Mouse (Mus musculus) adrenal gland, postnatal 36 days (tissue): Measurements from ENCODE around the gene Ivns1abp. TPM values are rescaled to one million over a fixed set of nuclear protein-coding genes. Genes with fewer than 3 reads are reported as not detected.
"Not testable (repeated sequence)": the region's sequence is repeated elsewhere in the genome, so short reads cannot be mapped to it uniquely, and the experiment has no call there.

Source experiments
- DNase-seq, 2 experiments: peaks; one replicate each; pipeline ENCODE4 v3.0.0; 2021; ENCODE audit warnings: mixed read lengths in 1 of 2
- long read RNA-seq, 2 experiments: library from polyadenylated mRNA; stranded (forward); transcript quantifications; one replicate each; pipeline ENCODE4 v2.0.0; 2021; ENCODE audit warnings: borderline sequencing depth in 2 of 2
- total RNA-seq, 2 experiments: library from RNA; stranded (reverse); gene quantifications; 2 replicates each; pipeline ENCODE4 v1.2.3; 2021

Ivns1abp gene
- 100 to 1,000 TPM; 137 to 199 TPM for total RNA-seq
- long read RNA-seq, experiment 1, transcript Ivns1abp-204 (15 exons, 3,315 nt) = minor isoform, 7 of 115 reads
- long read RNA-seq, experiment 1, transcript Ivns1abp-203 (8 exons, 2,783 nt) = minor isoform, 6 of 115 reads
- long read RNA-seq, experiment 1, transcript Ivns1abp-201 (15 exons, 3,511 nt) = major isoform, 76 of 115 reads
- long read RNA-seq, experiment 1, partial matches to known transcripts = 14 of 115 reads
- long read RNA-seq, experiment 1, other reads (novel, unspliced or antisense) = 12 of 115 reads
- long read RNA-seq, experiment 2, transcript Ivns1abp-201 (15 exons, 3,511 nt) = major isoform, 15 of 31 reads
- long read RNA-seq, experiment 2, partial matches to known transcripts = 6 of 31 reads
- long read RNA-seq, experiment 2, other reads (novel, unspliced or antisense) = 6 of 31 reads

DNA sequence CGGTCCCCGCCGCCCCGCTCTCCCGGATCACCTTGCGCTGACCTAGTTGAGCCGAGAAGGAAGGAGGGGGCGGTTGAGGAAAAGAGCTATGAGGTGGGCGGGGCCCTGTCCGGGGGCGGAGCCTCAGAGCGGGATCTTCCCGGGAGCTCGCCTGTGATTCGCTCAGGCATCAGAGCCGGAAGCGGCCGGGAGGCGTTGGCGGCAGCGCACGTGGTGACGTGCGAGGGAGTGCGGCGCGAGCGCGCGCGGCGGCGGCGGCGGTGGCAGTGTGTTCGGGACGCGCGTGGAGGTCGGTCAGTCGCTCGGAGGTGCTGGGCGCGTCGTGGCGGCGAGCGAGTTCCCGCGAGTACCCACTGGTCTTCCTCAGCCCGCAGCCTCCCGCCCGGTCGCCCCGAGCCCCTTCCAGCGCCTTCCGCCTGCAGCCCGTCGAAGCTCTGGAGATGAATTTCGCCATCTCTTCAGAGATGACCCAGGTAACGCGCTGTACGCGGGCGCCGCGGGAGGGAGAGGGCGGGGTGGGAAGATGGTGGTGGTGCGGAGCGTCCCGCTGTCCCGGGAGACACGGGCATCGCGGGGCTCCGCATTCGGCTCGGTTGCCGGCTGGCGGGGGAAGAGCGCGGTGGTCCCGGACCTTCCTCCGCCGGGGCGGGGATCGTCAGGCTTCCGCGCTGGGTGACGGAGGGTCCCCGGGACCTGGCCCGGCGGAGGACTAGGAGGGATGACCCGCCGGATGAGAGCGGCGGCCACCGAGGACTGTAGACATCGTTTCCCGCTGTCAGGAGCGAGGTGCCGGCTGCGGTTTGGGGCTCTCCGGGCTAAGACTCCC is at the start of gene Ivns1abp:
Ivns1abp (plus strand) TSS at position 195 of the 826 bp plus-strand sequence.
- peak; percentile 98 to 99 for DNase-seq

DNA sequence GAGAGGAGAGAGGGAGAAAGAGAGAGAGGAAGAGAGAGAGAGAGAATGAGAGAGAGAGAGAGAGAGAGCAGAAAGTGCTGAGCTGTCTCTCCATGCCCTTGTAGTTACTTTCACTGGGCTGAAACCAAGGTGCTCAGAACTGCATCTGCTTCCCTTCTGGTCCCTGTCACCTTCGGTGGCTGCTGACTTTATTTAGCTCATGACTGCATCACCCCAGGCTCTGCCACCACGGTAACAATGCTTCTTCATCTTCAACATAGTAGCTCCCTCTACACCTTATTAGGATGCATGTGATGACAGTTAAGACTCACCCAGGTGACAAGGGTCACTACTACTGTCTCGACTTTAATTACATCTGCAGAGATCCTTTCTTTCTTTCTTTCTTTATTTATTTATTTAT is 48.8 kb upstream of the Ivns1abp start:
- no peak for DNase-seq

DNA sequence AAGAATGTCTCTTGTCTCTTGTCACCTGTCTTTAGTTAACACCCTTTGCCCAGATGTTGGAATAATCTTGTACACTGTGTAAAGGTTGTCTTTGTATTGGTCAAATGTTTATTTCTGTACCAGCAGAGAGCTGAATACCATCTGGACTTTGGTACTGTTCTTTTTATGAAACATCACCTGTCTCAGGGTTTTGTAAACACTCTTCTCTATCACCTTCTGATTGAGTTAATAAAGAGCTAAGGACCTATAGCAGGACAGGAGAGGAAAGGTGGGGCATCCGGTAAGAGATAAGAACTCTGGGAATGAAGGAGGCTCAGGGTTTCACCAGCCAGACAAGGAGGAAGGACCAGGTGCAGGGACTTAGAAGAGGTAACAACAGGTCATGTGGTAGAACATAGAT is 47.7 kb upstream of the Ivns1abp start:
- no peak for DNase-seq

DNA sequence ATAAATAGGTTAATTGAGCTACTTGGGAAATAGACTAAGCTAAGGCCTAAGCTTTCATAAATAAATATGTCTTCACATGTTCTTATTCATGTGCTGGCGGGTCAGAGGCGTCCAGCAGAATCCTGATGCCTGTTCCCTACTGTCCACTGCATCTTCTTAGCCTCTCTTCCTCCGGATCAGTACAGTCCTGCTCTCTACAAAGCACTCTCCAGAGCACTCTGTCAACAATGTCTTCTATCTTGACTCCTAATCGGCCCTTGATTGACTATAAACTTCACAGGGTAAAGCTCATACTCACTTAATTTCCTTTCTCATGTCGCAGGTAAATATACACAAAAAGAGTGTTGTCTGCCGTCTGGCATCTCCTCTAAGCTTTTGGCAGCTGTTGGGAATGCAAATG is 47.3 kb upstream of the Ivns1abp start:
- DNase-seq = no peak

DNA sequence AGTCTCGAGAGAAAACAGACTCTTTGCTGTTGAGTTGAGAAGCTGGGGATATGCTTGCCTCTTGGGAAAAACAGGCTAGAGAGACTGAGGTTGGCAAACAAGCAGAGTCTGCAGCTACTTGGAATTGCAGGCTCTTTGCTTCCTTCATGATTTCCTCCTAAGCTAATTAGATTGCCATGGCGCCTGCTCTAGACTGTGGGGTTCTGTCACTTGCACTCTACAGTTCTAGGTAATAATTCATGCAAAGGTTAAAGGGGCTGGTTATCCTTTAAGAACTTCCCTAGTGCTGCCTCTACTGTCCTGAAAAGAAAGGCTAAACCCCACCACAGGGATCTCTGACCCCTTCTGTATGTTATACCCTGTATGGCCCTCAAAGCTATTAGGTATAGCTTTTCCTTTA is 46.7 kb upstream of the Ivns1abp start:
- no peak for DNase-seq

DNA sequence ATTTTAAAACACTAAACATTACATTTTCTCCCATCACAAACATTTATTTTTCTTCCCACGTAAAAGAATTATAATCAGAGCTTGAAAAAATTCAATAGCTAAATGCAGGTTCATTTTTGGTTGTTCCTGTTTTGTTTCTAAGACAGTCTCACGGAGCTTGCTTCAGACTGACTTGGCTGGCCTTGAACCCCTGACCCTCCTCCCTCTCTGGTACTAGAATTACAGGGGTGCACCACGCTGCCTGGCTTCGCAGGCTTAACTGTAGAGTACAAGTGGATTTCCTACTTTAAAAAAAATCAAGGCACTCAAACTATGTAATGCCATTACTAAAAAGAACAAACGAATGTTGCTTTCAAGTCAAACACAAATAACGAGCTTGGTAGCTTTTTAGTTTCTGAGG is 42.8 kb upstream of the Ivns1abp start:
- DNase-seq = peak; percentile 44 to 65

DNA sequence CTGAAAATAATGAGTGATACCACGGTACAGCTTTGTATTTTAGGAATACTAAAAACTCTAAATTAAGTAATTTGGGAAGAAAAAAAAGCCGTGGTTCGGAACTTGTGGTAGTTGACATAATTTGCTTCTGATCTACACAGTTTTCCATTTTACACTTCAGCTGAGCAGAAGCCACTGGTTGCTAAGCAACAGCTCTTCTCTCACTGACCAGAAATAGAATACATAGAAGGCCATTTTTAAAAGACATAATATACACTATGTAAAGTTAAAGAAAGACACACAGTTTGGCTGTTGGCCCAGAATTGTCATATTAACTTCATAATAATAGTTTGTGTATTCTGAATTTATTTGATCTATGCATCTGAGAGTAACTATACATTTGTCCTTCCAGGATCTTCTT is 42.4 kb upstream of the Ivns1abp start:
- no peak for DNase-seq

DNA sequence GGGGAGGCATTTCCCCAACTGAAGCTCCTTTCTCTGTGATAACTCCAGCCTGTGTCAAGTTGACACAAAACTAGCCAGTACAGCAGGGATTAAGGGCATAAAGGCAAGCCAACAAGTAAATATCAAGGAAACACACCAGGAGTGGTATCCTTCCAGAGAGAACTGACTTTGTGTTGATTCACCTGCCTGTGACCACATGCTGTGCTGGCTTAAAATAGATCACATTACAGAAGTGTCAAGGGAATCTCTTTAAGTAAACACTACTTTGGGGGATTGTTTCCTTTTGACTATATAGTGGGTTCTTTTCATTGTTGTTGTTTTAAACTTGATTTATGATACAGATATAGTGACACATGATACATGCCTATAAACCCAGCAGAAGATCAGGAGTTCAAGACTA is 41.0 kb upstream of the Ivns1abp start:
- DNase-seq = no peak

DNA sequence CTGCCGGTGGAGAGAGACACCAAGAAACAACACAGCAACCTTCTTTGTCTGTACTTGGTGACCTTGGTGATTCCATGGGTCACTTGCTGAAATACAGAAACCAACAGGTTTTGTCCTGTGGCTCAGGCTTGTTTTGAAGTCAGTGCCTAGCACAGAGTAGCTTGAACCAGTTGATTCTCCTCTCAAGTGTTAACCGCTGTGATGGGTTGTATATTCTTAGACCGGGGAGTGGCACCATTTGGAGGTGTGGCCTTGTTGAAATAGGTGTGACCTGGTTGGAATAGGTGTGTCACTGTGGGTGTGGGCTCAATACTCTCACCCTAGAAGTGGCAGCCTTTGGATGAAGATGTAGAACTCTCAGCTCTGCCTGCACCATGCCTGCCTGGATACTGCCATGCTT is 39.3 kb upstream of the Ivns1abp start:
- DNase-seq = not testable (repeated sequence)

DNA sequence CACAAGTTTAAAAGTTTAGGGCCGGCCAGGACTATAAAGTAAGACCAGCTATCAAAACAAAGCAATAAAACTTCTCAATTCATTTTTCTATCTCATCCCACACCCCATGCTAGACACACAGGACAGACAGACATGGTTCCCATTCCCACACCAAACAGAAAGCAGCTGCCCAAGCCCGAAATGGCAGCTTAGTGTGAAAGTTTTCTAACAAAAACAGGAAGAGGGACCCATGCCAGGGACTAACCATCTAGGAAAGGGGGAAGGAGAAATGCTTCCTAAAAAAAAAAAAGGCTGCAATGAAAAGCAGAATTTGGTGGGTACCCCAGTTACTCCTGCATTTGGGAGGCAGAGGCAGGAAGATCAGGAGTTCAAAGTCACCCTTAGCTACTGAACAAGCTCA is 37.2 kb upstream of the Ivns1abp start:
- no peak for DNase-seq

DNA sequence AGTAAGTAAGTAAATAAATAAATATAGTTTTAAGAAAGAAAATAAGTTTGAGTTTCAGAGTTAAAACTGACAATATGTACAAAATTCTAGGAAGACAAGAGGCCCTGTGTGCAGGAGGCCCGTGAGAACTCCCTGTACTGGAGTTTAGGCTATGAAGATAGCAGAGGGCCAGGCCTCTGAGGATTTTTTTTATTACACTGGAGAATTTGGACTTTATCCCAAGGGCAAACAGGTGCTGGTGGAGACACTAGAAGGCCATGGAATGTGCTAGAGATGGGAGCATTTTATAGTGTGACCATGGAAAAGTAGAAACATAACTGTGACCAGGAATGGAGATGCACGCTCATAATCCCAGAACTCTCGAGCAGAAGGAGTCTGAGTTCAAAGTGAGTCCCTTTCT is 36.5 kb upstream of the Ivns1abp start:
- DNase-seq = no peak

DNA sequence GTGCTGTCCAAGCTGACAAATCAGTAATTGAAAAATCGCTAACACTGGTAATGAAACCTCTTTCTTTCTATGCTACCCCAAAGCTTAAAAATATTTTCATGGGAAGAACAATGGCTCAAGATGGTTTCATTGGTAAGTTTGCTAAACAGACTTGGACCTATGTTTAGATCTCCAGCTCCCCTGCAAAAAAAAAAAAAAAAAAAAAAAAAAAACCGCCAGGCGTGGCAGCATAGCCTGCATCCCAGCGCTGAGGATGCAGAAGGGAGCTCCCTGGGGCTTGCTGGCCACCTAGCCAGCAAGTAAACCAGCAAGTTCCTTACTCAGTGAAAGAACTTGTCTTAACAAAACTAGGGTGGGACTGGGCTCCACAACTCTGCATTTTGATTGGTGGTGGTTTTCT is 35.8 kb upstream of the Ivns1abp start:
- DNase-seq = no peak

DNA sequence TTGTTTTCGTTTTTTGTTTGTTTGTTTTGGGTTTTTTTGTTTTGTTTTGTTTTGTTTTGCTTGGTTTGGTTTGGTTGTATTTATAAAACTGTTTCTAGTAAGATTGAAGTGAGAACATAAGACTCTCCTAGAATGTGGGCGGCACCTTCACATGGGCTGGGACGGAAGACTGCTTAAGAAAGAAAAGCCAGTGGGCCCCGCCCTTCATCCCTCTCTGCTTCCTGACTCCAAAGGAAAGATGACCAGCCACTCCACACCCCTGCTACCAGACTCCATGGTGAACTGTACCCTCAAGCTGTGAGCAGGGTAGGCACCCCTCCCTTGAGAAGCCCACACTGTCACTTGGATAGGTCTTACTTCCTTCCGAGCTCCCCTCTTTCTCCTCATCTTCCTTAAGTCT is 33.8 kb upstream of the Ivns1abp start:
- DNase-seq = no peak

DNA sequence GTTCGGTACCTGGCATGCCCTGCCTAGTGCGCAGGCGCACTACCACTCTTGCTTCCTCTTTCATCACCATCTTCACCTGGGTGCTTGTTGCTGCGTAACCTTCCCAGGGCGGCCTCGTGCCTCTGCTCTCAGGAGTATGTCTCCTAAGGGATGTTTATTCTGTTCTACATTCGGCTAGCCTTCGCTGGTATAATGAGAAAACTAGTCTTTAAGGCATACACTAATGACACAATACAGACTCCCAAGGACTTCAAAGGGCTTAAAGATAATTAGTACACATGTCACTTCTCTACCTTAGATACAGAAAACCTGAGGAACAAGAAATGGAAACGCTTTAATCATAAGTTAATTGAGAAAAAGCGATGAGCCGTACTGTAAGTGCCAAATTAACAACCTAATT is 32.9 kb upstream of the Ivns1abp start:
- DNase-seq = no peak

DNA sequence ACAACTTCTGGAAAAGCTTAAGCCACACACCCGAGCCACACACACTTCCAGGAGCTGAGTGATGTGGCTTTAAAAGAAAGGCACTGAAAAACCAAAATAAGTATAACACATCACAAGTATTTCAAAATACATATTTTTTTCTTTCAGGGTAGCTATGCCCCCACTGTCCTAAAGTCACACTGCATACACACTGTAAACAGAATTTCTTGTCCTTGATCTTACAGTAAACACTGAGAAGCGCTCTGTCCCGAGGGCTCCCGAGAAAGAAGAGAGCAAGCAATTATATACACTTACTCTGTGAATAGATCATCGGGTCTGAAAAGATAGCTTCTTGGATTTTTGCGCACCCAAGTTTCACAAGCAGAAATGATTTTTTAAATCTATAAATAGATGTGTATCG is 25.0 kb upstream of the Ivns1abp start:
- no peak for DNase-seq

DNA sequence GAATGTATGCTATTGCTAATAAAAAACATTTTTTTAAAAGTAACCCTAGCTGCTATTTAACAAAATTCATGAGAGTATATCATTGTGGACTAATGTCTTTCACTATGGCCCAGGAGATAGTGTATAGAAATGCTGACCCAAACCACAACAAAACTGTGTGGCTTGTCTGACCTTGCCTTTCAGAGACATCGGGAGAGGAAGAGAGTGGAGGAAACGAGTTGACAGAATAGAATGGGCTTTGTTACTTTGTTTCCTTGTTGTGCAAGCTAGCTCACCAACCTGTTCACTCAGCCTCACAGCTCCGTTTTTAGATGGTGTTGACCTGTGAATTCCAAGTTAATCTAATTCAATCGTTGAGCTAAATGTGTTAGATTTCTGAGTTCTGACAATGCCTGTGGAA is 23.9 kb upstream of the Ivns1abp start:
- DNase-seq = no peak

DNA sequence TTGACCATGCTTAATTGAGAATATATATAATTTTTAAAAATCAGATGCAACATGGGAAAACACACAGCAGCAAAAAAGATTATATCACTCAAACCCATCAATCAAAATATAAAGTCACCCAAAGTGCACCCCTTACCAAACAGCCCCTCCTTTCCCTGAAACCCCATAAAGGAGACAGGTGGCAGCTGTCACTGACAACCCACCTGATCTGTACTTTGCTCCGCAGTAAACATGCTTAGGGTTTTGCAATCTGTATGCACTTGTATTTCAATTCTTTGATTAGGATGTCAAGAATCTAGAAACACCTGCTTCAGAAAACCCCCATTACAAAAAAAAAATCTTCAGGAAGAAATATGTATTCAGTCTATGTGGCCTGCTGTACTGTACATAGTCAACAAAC is 18.9 kb upstream of the Ivns1abp start:
- DNase-seq = no peak

DNA sequence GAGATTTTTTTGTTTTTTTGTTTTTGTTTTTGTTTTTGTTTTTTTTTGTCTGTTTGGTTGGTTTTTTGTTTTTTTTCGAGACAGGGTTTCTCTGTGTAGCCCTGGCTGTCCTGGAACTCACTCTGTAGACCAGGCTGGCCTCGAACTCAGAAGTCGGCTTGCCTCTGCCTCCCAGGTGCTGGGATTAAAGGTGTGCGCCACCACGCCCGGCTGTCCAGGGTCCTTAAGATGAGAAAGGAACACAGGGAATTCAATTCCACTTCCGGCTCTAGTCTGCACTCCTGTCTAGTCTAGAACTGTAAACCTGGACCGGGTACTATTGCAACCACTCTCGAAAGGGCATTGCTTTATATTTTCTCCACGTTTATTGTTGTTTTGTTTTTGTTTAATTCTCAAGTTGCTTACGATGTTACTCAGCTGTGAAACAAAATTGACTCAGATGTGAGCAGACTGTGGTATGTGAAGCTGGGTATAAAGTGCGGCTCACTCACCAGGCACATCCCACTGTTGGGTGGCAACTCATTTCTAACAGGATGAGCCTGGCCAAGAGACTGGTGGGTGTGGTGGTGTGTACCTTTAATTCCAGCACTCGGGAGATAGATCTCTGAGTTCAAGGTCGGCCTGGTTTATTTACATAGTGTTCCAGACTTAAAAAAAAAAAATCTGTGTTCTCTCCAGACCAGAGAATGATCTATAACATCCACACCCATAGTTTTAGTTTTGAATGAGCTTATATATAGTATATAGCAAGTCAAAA is 15.8 kb upstream of the Ivns1abp start:
- no peak for DNase-seq

DNA sequence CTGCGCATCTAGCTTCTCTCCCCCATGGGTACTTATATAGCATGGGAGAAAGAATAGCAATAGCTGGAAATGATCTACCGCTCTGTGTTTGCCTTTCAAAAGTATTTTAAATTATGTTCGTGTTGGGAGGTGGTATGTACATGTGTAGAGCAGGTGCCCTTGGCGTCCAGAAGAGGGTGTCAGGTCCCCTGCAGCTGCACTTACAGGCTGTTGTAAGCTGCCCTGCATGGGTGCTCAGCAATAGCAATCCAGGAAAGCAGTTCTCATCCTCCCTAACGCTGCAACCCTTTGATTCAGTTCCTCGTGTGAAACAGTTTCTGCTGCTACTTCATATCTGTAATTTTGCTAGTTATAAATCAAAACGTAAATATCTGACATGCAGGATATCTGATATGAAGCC is 14.7 kb upstream of the Ivns1abp start:
- DNase-seq = no peak

DNA sequence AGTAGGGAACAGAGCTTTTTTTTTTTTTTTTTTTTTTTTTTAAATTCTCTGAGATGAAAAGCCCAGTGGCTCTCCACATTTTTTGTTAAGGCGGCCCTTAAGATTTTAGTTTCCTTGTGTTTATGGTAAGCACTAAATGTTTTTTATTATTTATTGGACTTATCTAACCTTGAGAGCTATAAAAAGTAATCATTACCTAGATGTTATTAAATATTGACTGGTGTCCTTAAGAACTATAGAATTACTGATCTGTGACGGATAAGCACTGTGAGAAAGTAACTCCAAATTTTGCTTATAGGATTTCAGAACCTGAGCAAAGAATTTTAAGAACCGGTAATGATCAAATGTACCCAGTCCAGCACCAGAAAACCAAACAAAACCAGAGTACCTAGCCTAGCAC is 11.5 kb upstream of the Ivns1abp start:
- DNase-seq = no peak

DNA sequence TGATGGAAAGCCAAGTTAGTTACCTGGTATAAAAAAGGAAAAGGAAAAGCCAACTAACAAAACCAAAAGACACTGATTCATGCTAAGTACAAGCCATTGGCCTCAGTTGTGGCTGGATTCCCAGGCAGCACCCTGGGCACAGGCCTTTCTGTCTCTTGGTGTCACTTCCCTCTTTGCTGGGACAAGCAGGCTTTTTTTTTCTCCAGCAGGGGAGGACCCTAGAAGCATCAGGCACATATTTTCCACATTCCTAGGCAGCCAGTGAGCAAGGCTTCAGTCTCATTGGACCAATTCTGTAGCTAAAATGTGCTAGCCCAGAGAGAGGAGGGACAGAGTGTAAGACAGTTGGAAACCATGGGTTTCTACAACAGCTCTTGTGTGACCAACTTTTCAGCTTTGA is 6.0 kb upstream of the Ivns1abp start:
- DNase-seq = no peak

DNA sequence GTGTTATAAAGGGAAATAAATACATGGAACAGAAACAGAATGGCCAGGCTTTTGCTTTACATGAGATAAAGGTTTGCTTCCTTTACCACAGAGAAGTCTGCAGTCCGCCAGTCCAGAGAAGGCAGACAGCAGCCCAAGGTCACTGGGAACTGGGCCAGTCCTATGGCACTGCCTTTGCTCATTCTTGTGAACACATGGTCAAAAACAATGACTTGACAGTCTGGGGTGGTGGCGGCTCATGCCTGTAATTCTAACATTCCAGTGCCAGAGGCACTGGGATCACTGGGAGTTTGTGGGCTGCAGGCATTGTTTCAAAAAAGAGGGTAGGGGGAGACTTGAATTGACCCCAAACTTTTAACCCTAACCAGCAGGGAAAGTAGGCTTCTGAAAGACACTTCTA is 5.3 kb upstream of the Ivns1abp start:
- peak; percentile 86 to 87 for DNase-seq
